Mouse (Mus musculus): ENCODE measurements at regions not wholly inside any gene's neighbourhood (a gene's known extent, or its start where the extent isn't known, plus 50 kb on each side); places are given as distances from the start of the nearest gene placed in this dataset.

GRCm38 (mm10) chr5:91739433-91740158, 222.2 kb downstream of the Parm1 start:
- H3K4me3 ChIP-seq (ENCODE audit: insufficient read depth, low read length) = no peak overlapping the region
- H3K4me1 ChIP-seq (ENCODE audit: control insufficient read depth, insufficient read depth, low read length) = no peaks in the 10 kb centered on the region
- TF ChIP-seq POLR2A (IDR thresholded peaks at IDR 0.05; ENCODE audit: extremely low read depth, insufficient read depth, low read length) (no peak), CTCF (IDR thresholded peaks at IDR 0.05; ENCODE audit: extremely low read depth, insufficient read depth, low read length) (no peak)
- H3K27ac ChIP-seq (ENCODE audit: insufficient read depth, low read length) = no peak overlapping the region

- Histone ChIP-seq H3K4me3 (ENCODE audit: insufficient read depth, low read length) (no peak overlapping the region), H3K27ac (ENCODE audit: insufficient read depth, low read length) (no peak overlapping the region), H3K4me1 (ENCODE audit: control insufficient read depth, insufficient read depth, low read length) (no peaks in the 10 kb centered on the region)
- no peak for TF ChIP-seq CTCF (IDR thresholded peaks at IDR 0.05; ENCODE audit: extremely low read depth, insufficient read depth, low read length)
- no peak for TF ChIP-seq POLR2A (IDR thresholded peaks at IDR 0.05; ENCODE audit: extremely low read depth, insufficient read depth, low read length)
These were observed 214.6 kb downstream of the Parm1 start for GRCm38 (mm10) chr5:91732002-91732401.

GRCm38 (mm10) chr5:91731155-91731554, 213.7 kb downstream of the Parm1 start:
- TF ChIP-seq CTCF (IDR thresholded peaks at IDR 0.05; ENCODE audit: extremely low read depth, insufficient read depth, low read length) (no peak), POLR2A (IDR thresholded peaks at IDR 0.05; ENCODE audit: extremely low read depth, insufficient read depth, low read length) (no peak)
- no peaks in the 10 kb centered on the region for H3K4me1 ChIP-seq (ENCODE audit: control insufficient read depth, insufficient read depth, low read length)
- H3K27ac ChIP-seq (ENCODE audit: insufficient read depth, low read length) = no peak overlapping the region
- H3K4me3 ChIP-seq (ENCODE audit: insufficient read depth, low read length) = no peak overlapping the region

GRCm38 (mm10) chr5:91729868-91730267, 212.5 kb downstream of the Parm1 start:
- Histone ChIP-seq H3K27ac (ENCODE audit: insufficient read depth, low read length) (no peak overlapping the region), H3K4me3 (ENCODE audit: insufficient read depth, low read length) (no peak overlapping the region), H3K4me1 (ENCODE audit: control insufficient read depth, insufficient read depth, low read length) (no peaks in the 10 kb centered on the region)
- TF ChIP-seq POLR2A (IDR thresholded peaks at IDR 0.05; ENCODE audit: extremely low read depth, insufficient read depth, low read length) (no peak), CTCF (IDR thresholded peaks at IDR 0.05; ENCODE audit: extremely low read depth, insufficient read depth, low read length) (no peak)

GRCm38 (mm10) chr5:91729415-91729814, 212.0 kb downstream of the Parm1 start:
- H3K27ac ChIP-seq (ENCODE audit: insufficient read depth, low read length) = no peak overlapping the region
- H3K4me3 ChIP-seq (ENCODE audit: insufficient read depth, low read length) = no peak overlapping the region
- TF ChIP-seq CTCF (IDR thresholded peaks at IDR 0.05; ENCODE audit: extremely low read depth, insufficient read depth, low read length) = no peak
- no peak for TF ChIP-seq POLR2A (IDR thresholded peaks at IDR 0.05; ENCODE audit: extremely low read depth, insufficient read depth, low read length)
- H3K4me1 ChIP-seq (ENCODE audit: control insufficient read depth, insufficient read depth, low read length) = no peaks in the 10 kb centered on the region

- TF ChIP-seq POLR2A (IDR thresholded peaks at IDR 0.05; ENCODE audit: extremely low read depth, insufficient read depth, low read length) (no peak), CTCF (IDR thresholded peaks at IDR 0.05; ENCODE audit: extremely low read depth, insufficient read depth, low read length) (no peak)
- Histone ChIP-seq H3K4me3 (ENCODE audit: insufficient read depth, low read length) (no peak overlapping the region), H3K4me1 (ENCODE audit: control insufficient read depth, insufficient read depth, low read length) (no peaks in the 10 kb centered on the region), H3K27ac (ENCODE audit: insufficient read depth, low read length) (no peak overlapping the region)
These were observed 210.0 kb downstream of the Parm1 start for GRCm38 (mm10) chr5:91727448-91727847.

- Histone ChIP-seq H3K4me1 (ENCODE audit: control insufficient read depth, insufficient read depth, low read length) (no peaks in the 10 kb centered on the region), H3K4me3 (ENCODE audit: insufficient read depth, low read length) (no peak overlapping the region), H3K27ac (ENCODE audit: insufficient read depth, low read length) (no peak overlapping the region)
- TF ChIP-seq POLR2A (IDR thresholded peaks at IDR 0.05; ENCODE audit: extremely low read depth, insufficient read depth, low read length) = no peak
These were observed 208.7 kb downstream of the Parm1 start for GRCm38 (mm10) chr5:91726118-91726500.

GRCm38 (mm10) chr5:91725380-91726117, 208.1 kb downstream of the Parm1 start:
- Histone ChIP-seq H3K4me3 (ENCODE audit: insufficient read depth, low read length) (no peak overlapping the region), H3K27ac (ENCODE audit: insufficient read depth, low read length) (no peak overlapping the region), H3K4me1 (ENCODE audit: control insufficient read depth, insufficient read depth, low read length) (no peaks in the 10 kb centered on the region)
- TF ChIP-seq CTCF (IDR thresholded peaks at IDR 0.05; ENCODE audit: extremely low read depth, insufficient read depth, low read length) (no peak), POLR2A (IDR thresholded peaks at IDR 0.05; ENCODE audit: extremely low read depth, insufficient read depth, low read length) (no peak)

- H3K4me1 ChIP-seq (ENCODE audit: control insufficient read depth, insufficient read depth, low read length) = no peaks in the 10 kb centered on the region
- TF ChIP-seq CTCF (IDR thresholded peaks at IDR 0.05; ENCODE audit: extremely low read depth, insufficient read depth, low read length) (no peak), POLR2A (IDR thresholded peaks at IDR 0.05; ENCODE audit: extremely low read depth, insufficient read depth, low read length) (no peak)
- H3K27ac ChIP-seq (ENCODE audit: insufficient read depth, low read length) = no peak overlapping the region
- no peak overlapping the region for H3K4me3 ChIP-seq (ENCODE audit: insufficient read depth, low read length)
These were observed 207.5 kb downstream of the Parm1 start for GRCm38 (mm10) chr5:91724881-91725280.

- no peak overlapping the region for H3K27ac ChIP-seq (ENCODE audit: insufficient read depth, low read length)
- no peak for TF ChIP-seq CTCF (IDR thresholded peaks at IDR 0.05; ENCODE audit: extremely low read depth, insufficient read depth, low read length)
- no peak for TF ChIP-seq POLR2A (IDR thresholded peaks at IDR 0.05; ENCODE audit: extremely low read depth, insufficient read depth, low read length)
- no peak overlapping the region for H3K4me3 ChIP-seq (ENCODE audit: insufficient read depth, low read length)
- no peaks in the 10 kb centered on the region for H3K4me1 ChIP-seq (ENCODE audit: control insufficient read depth, insufficient read depth, low read length)
These were observed 206.0 kb downstream of the Parm1 start for GRCm38 (mm10) chr5:91723416-91723815.

Measured in cortical plate, adult 2 months (tissue).